Mouse (Mus musculus) Patski (cell line): ENCODE measurements around the gene Thnsl1. TPM values are rescaled to one million over a fixed set of nuclear protein-coding genes. Genes with fewer than 3 reads are reported as not detected.

Experiments
- ATAC-seq: fragments of 100-300 bp; one replicate; pipeline ENCODE4 v1.8.0; 2021
- CTCF ChIA-PET: fragments of 350-600 bp; sonication (Branson Sonifier 250); formaldehyde crosslinking; loops from one replicate; lab custom pipeline; 2022; ENCODE audit warnings: inconsistent platforms; lab: Charles Lee
- POLR2A ChIA-PET: fragments of 350-600 bp; sonication (Branson Sonifier 250); formaldehyde crosslinking; loops from one replicate; lab custom pipeline; 2022; ENCODE audit warnings: antibody characterized with exemption, inconsistent platforms; lab: Charles Lee
- DNase-seq: peaks from one replicate; pipeline ENCODE4 v3.0.0-alpha.2; 2011; ENCODE audit warnings: low read depth, low spot score
- H3K27me3 ChIP-seq: fragments of 371-371 bp; one replicate; pipeline ENCODE4 v1.5.1; 2021
- CTCF ChIP-seq: fragments of 100-300 bp; IDR thresholded peaks from one replicate; pipeline ENCODE4 v1.5.1; 2021
- in situ Hi-C: fragments of 300-500 bp; cut with MboI; formaldehyde crosslinking; loops from 3 replicates; pipeline ENCODE4 v1.11.1; 2018; ENCODE audit warnings: low pct_unique_long_range_greater_than_20kb, mixed read lengths
- polyA plus RNA-seq: library from polyadenylated mRNA; unstranded; gene quantifications from one replicate; pipeline ENCODE4 v1.2.3, GENCODE M21; 2021

The Thnsl1 gene
- polyA plus RNA-seq, 1 experiment from 2014 or later: 10.0 TPM

GRCm38 (mm10) chr2:21260060-21260459, 54.5 kb downstream of the Thnsl1 start:
- no peak for TF ChIP-seq CTCF
- no peaks in the 10 kb centered on the region for H3K27me3 ChIP-seq
- DNase-seq: no peak
- in situ Hi-C loops: no loop called here
- ChIA-PET CTCF (interaction anchor here (1.0 to 3.3 kb wide), 6 partner anchors 17 to 72 kb away, joined by 4 to 30 read pairs (median 6); no protein-coding TSS in a partner anchor), POLR2A (no interaction called here)
- no peak for ATAC-seq

- CTCF ChIA-PET: interaction anchor here (0.7 to 3.3 kb wide), 20 partner anchors 9 to 364 kb away, joined by 3 to 30 read pairs (median 4); no protein-coding TSS in a partner anchor
- POLR2A ChIA-PET: interaction anchor here (0.9 kb wide), 1 partner anchor 9 kb away, joined by 3 read pairs; no protein-coding TSS in a partner anchor
- TF ChIP-seq CTCF: peak; percentile 98
- H3K27me3 ChIP-seq: no peaks in the 10 kb centered on the region
- ATAC-seq (peak; percentile 96), DNase-seq (no peak)
- in situ Hi-C loops: no loop called here
Observed at GRCm38 (mm10) chr2:21261370-21262006, 56.0 kb downstream of the Thnsl1 start.

GRCm38 (mm10) chr2:21264031-21264430, 58.5 kb downstream of the Thnsl1 start:
- H3K27me3 ChIP-seq: no peaks in the 10 kb centered on the region
- DNase-seq: no peak
- CTCF ChIA-PET: no interaction called here
- TF ChIP-seq CTCF: no peak
- in situ Hi-C loops: no loop called here
- POLR2A ChIA-PET: no interaction called here
- no peak for ATAC-seq

Other genes with a start within 250 kb of the Thnsl1 start
- gene Arhgap21, start 236.8 kb upstream of the Thnsl1 start, polyA plus RNA-seq: 42.9 TPM
- gene Enkur, start 359 bp upstream of the Thnsl1 start, polyA plus RNA-seq: 1.9 TPM
- gene Gpr158, start 161.8 kb downstream of the Thnsl1 start, polyA plus RNA-seq: 0.01 TPM